Mouse (Mus musculus) liver, embryonic 11.5 days (tissue): ENCODE results near the gene Plcl1. TPM values are rescaled to one million over a fixed set of nuclear protein-coding genes. Genes with fewer than 3 reads are reported as not detected.
A peak's percentile ranks its signal among the peaks of the same experiment; 100 is the strongest.

Experiments
- ATAC-seq: fragments of 200-750 bp; cut with Nextera tagmentation; replicated peaks from 2 replicates; pipeline ENCODE4 v1.8.0; 2017; ENCODE audit warnings: moderate number of reproducible peaks, mild to moderate bottlenecking, moderate TSS enrichment, moderate library complexity; ENCODE audit not compliant: low FRiP score
- DNase-seq: peaks from one replicate; pipeline ENCODE4 v3.0.0-alpha.2; 2017; ENCODE audit warnings: low spot score
- H3K27ac ChIP-seq: fragments of 300-500 bp; sonication (generic); 2 replicates; pipeline ENCODE4 v1.5.1; 2014; ENCODE audit warnings: mild to moderate bottlenecking, low read depth, low read length, control low read depth
- H3K27me3 ChIP-seq: fragments of 300-500 bp; sonication (generic); replicated peaks from 2 replicates; pipeline ENCODE4 v1.6.1; 2014; ENCODE audit warnings: low read length, mixed read lengths; ENCODE audit not compliant: control insufficient read depth, insufficient read depth
- H3K36me3 ChIP-seq: fragments of 300-500 bp; sonication (generic); 2 replicates; pipeline ENCODE4 v1.6.1; 2014; ENCODE audit warnings: mild to moderate bottlenecking, low read length, moderate library complexity, mixed read lengths; ENCODE audit not compliant: control insufficient read depth, insufficient read depth
- H3K4me1 ChIP-seq: fragments of 300-500 bp; sonication (generic); replicated peaks from 2 replicates; pipeline ENCODE4 v1.6.1; 2014; ENCODE audit warnings: low read length, mixed read lengths; ENCODE audit not compliant: control insufficient read depth, insufficient read depth
- H3K4me2 ChIP-seq: fragments of 300-500 bp; sonication (generic); 2 replicates; pipeline ENCODE4 v1.6.1; 2014; ENCODE audit warnings: mild to moderate bottlenecking, control low read depth, moderate library complexity
- H3K4me3 ChIP-seq: fragments of 300-500 bp; sonication (generic); 2 replicates; pipeline ENCODE4 v1.5.1; 2014; ENCODE audit warnings: low read depth, low read length, control low read depth
- H3K9ac ChIP-seq: fragments of 300-500 bp; sonication (generic); 2 replicates; pipeline ENCODE4 v1.6.1; 2014; ENCODE audit warnings: low read depth, low read length, control low read depth
- H3K9me3 ChIP-seq: fragments of 300-500 bp; sonication (generic); 2 replicates; pipeline ENCODE4 v1.6.1; 2016; ENCODE audit warnings: low read length, inconsistent platforms, mixed read lengths; ENCODE audit not compliant: control insufficient read depth
- WGBS: fragments of 180-500 bp; shearing (Covaris S2); extraction: QIAGEN DNeasy Blood & Tissue Kit; methylation state at CpG from one replicate; pipeline ENCODE4 v1.1.7; 2014; 5-methylcytosine and 5-hydroxymethylcytosine counted together
- polyA plus RNA-seq: library from polyadenylated mRNA; unstranded; fragments of >200 nt; fragmentation: Nextera tagmentation; extraction: Ambion mirVana; gene quantifications from 2 replicates; pipeline ENCODE4 v1.2.1, GENCODE M21; 2014

Gene Plcl1
- polyA plus RNA-seq, 1 experiment from 2014 or later: 0.63 TPM

DNA sequence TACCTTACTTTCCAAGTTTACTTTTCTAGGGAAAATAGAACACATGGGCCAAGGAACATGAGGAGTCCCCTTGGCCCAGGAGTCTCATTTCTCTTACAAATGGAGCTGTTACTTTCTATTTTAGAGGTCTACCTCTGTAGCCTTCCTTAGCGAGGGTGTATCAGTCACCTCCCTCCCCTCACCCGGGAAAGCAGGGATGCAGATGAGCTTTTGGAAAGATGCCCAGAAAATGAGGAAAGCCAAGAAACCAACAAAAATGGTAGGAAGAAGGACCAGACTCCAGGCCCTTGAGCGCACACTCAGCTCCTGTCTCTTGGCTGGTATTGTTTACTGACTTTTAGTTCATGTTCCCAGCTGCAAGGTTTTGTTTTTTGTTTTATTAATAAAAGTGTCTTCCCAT is 319.7 kb downstream of the Plcl1 start:
- Histone ChIP-seq H3K9me3 (no peaks in the 10 kb centered on the region), H3K4me1 (no peaks in the 10 kb centered on the region), H3K4me3 (no peak overlapping the region), H3K36me3 (no peaks in the 10 kb centered on the region), H3K27ac (no peak overlapping the region), H3K9ac (no peak overlapping the region), H3K4me2 (no peak overlapping the region), H3K27me3 (no peaks in the 10 kb centered on the region)
- WGBS: 76% methylated on average over 3 of the region's 3 CpGs
- no peak for ATAC-seq
- DNase-seq: no peak

DNA sequence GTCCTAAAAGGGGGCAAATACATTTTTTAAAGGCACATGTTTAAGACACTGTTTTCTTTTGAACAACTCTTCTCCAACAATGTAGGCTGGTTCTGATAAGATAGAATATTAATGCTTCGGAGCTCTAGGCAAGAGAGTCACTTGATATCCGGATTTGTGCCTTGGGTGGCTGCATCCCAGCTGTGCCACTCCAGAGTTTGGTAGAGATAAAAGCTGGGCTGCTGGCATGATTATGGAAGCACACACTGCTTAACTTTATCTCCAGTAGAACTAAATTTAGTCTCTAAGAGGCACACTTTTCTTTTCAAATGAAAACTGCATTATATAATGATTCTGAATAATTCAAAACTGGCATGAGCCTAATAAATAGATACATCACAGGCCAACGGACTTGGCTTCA is 323.6 kb downstream of the Plcl1 start:
- Histone ChIP-seq H3K9ac (no peak overlapping the region), H3K4me1 (no peaks in the 10 kb centered on the region), H3K9me3 (no peaks in the 10 kb centered on the region), H3K4me3 (no peak overlapping the region), H3K4me2 (no peak overlapping the region), H3K27ac (no peak overlapping the region), H3K36me3 (no peaks in the 10 kb centered on the region), H3K27me3 (no peaks in the 10 kb centered on the region)
- ATAC-seq (no peak), DNase-seq (no peak)
- 78% methylated on average over 3 of the region's 3 CpGs for WGBS

DNA sequence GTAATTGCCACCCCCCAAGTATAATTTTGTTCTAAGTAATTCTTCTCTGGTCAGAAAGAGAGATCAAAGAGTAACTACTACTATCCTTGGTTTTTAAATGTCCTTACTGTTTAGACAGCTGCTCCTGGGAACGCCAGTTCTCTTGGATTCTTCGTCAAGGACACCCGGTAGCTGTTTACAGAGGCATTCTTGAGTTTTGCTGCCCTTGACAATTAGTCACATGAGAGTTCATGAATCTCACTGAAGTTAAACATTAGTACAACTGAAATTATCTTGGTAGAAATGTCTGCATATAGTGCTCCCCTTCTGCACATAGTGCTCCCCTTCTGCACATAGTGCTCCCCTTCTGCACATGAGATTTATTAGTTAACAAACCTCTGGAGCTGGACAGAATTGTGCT is 327.2 kb downstream of the Plcl1 start:
- 77% methylated on average over 3 of the region's 3 CpGs for WGBS
- no peak for DNase-seq
- Histone ChIP-seq H3K9me3 (no peaks in the 10 kb centered on the region), H3K27ac (no peak overlapping the region), H3K4me3 (no peak overlapping the region), H3K4me1 (no peaks in the 10 kb centered on the region), H3K36me3 (no peaks in the 10 kb centered on the region), H3K27me3 (no peaks in the 10 kb centered on the region), H3K9ac (no peak overlapping the region), H3K4me2 (no peak overlapping the region)
- no peak for ATAC-seq

DNA sequence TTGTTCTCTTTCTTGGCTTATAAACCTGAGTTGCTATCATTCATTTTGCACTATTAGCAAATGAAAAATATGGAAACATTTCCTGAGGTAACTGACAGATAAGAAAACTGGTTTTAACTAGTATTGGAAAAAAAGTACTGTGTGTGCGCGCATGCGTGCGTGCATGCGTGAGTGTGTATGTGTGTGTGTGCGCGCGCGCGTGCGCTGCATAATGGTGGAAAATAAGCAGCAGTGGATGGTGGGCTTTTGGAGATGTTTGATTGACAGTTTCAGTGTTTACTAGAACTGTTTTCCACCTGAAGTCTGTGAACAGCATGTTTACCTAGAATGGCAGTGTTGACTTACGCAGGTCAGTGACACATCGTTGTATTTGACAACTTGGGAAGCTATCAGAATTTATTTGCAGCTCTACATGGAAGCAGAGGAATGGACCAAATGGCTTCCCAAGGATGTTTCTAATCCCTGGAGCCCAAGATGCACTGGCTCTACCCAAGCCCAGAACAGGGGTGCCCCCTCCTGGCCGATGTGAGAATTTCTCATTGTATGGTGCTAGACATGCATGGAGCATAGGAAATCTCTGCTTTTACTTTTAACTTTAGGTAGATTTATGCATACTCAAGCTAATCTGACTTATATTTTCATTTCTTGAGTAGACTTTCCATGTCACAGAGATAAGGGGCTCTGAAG is 330.5 kb downstream of the Plcl1 start:
- H3K9me3 ChIP-seq: no peaks in the 10 kb centered on the region
- no peaks in the 10 kb centered on the region for H3K4me1 ChIP-seq
- ATAC-seq (no peak), DNase-seq (peak; percentile 70)
- no peak overlapping the region for H3K4me2 ChIP-seq
- H3K9ac ChIP-seq: no peak overlapping the region
- no peak overlapping the region for H3K4me3 ChIP-seq
- H3K27ac ChIP-seq: no peak overlapping the region
- H3K36me3 ChIP-seq: no peaks in the 10 kb centered on the region
- 86% methylated on average over 14 of the region's 14 CpGs for WGBS
- no peaks in the 10 kb centered on the region for H3K27me3 ChIP-seq

DNA sequence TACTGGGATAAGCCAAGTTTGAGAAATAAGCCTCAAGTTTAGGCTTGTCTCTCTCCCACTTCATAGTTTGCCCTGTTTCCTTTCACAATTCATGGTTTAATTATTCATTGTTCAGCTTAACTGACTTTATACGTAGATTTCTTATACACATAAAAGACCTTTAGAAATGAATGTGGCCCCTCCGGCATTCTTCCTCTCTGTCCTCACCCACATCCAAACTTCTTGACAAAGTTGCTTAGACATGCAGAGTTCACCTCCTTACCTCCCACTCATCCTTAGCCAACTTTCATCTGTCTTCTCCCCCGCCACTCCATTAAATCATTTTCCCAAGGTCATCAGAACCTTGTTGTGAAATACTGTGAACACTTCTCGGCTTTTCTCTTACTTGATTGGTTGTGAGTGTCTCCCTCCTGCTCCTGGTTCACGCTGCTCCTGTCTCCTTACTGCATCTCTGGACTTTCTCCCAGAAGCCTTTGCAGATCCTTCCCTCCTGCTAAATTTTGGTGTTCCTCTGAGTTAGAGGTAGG is 331.1 kb downstream of the Plcl1 start:
- H3K27ac ChIP-seq: no peak overlapping the region
- no peak overlapping the region for H3K4me2 ChIP-seq
- no peaks in the 10 kb centered on the region for H3K4me1 ChIP-seq
- no peak overlapping the region for H3K9ac ChIP-seq
- ATAC-seq: no peak
- no peak for DNase-seq
- no peaks in the 10 kb centered on the region for H3K27me3 ChIP-seq
- no peak overlapping the region for H3K4me3 ChIP-seq
- no peaks in the 10 kb centered on the region for H3K9me3 ChIP-seq
- 55% methylated on average over 5 of the region's 5 CpGs for WGBS
- no peaks in the 10 kb centered on the region for H3K36me3 ChIP-seq

DNA sequence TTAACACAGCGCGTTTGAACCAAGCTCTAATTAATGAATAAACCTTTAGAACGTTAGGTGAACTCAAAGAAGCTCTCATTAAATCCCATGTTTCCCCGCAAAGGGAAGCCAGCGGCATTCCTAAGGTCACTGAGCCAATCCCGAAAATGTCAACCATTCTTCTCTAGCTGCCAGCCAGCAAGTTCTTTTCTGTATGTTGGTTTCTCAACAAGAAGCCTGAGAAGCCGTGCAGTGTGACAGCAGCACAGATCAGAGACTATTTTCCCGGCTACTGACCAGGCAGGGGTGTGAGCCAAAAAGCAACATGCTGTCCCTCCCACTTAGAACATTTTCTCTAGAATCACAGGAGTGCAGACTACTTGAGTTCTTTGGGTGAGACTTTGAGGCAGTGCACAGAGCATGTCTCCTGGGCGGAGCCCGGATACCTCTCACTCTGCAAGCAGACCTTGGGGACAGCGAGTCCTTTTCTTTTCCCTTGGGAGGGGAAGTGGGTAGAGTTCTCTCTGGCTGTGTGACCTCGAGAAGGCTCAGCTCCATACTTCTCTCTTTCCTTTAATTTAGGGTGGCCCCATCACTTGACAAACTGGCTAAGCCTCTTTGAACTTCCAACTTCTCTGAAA is 333.1 kb downstream of the Plcl1 start:
- DNase-seq: no peak
- H3K9ac ChIP-seq: no peak overlapping the region
- H3K4me3 ChIP-seq: no peak overlapping the region
- no peaks in the 10 kb centered on the region for H3K36me3 ChIP-seq
- H3K4me2 ChIP-seq: no peak overlapping the region
- no peaks in the 10 kb centered on the region for H3K4me1 ChIP-seq
- 70% methylated on average over 12 of the region's 12 CpGs for WGBS
- ATAC-seq: no peak
- H3K27ac ChIP-seq: no peak overlapping the region
- H3K27me3 ChIP-seq: no peaks in the 10 kb centered on the region
- H3K9me3 ChIP-seq: no peaks in the 10 kb centered on the region

DNA sequence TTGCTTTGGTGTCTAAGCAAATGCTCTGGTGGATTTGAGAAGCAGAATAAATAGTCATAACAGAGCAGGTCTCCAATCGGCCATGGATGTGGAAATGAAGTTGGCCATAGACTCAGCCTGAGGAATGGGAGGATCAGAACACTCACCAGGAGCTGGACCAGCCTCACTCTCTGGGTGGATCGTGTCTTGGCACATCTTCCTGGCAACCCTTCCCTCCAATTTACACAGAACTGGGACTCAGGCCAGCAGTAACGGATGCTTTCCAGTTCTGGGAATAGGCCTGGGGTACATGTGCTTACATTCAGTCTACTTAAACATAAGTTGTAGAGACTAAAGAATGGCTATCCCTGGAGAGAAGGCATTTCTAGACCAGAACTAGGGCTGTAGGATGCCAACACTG is 336.2 kb downstream of the Plcl1 start:
- H3K4me2 ChIP-seq: no peak overlapping the region
- 84% methylated on average over 3 of the region's 3 CpGs for WGBS

DNA sequence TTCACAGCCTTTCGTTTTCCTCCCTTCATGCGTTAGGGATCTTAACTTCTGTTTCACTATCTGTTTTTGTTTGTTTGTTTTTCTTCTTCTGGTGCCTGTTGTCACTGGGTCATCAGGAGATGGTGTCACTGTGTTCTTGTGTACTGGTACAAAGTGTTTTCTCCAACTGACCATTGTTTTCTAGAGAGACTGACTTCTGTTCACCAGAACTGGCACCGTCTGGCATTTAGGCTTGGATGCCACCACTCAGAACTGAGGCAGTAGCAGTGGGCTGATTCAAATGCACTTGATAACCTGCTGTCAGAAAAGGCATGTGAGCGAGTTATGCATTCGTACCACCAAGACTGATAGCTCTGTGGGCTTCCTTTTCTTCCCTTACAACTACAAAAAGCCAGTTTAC is 342.8 kb downstream of the Plcl1 start:
- Histone ChIP-seq H3K9me3 (no peaks in the 10 kb centered on the region), H3K36me3 (no peaks in the 10 kb centered on the region), H3K27me3 (no peaks in the 10 kb centered on the region), H3K9ac (no peak overlapping the region), H3K4me2 (no peak overlapping the region), H3K4me1 (no peaks in the 10 kb centered on the region), H3K27ac (no peak overlapping the region), H3K4me3 (no peak overlapping the region)
- 63% methylated on average over 5 of the region's 5 CpGs for WGBS
- no peak for DNase-seq
- no peak for ATAC-seq

More for the DNA sequence above, 336.2 kb downstream of the Plcl1 start:
- Histone ChIP-seq H3K4me1 (no peaks in the 10 kb centered on the region), H3K9ac (no peak overlapping the region), H3K27me3 (no peaks in the 10 kb centered on the region), H3K9me3 (no peaks in the 10 kb centered on the region), H3K36me3 (no peaks in the 10 kb centered on the region), H3K27ac (no peak overlapping the region), H3K4me3 (no peak overlapping the region)
- ATAC-seq (no peak), DNase-seq (no peak)

DNA sequence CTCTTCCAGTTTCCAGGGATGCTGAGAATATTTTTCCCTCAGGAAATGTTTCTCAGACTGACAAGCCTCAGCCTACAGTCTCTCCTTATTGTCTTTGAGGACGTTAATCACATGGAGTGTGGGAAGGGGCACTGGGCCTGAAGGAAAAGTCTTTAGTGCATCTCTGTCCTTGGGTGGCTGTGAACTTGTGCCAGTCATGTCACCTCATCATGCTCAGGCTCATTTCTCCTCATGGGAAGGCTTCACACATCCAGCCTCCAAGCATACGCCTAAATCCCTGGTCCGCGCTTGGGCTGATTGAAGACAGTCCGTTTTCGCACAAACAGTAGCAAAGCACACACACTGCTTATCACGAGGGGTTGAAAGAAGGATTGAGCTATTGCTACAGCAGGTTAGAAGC is 344.0 kb downstream of the Plcl1 start:
- H3K27ac ChIP-seq: no peak overlapping the region
- no peak overlapping the region for H3K4me2 ChIP-seq
- H3K27me3 ChIP-seq: no peaks in the 10 kb centered on the region
- H3K36me3 ChIP-seq: no peaks in the 10 kb centered on the region
- no peaks in the 10 kb centered on the region for H3K4me1 ChIP-seq
- ATAC-seq (no peak), DNase-seq (no peak)
- 80% methylated on average over 7 of the region's 7 CpGs for WGBS
- H3K9me3 ChIP-seq: no peaks in the 10 kb centered on the region
- no peak overlapping the region for H3K4me3 ChIP-seq
- no peak overlapping the region for H3K9ac ChIP-seq
